Mouse (Mus musculus): ENCODE results near the gene Vmn2r11. TPM values are rescaled to one million over a fixed set of nuclear protein-coding genes. Genes with fewer than 3 reads are reported as not detected.

The Vmn2r11 gene
- polyA plus RNA-seq (2017; shearing (Covaris generic)) = 0.24 TPM

DNA sequence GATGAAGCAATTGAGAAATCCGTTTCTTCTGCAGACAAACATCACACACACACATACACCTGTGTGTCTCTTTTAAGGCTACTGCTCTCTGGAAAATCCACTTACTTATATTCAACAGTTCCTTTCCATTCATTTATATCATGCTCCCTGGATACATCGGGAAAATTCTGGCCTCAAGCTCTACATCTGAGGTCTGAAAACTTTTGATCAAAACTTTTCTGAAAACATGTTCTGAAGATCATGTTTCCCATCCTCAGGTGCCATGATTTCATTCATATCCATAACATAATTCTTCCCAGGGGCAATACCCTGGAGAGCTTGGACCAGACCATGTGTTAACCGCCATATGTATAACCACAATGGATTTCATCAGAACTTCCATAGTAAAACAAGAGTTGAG is at the start of gene Vmn2r11:
TSS of gene Vmn2r11 (minus strand) at position 101 of the 400 bp plus-strand sequence.

DNA sequence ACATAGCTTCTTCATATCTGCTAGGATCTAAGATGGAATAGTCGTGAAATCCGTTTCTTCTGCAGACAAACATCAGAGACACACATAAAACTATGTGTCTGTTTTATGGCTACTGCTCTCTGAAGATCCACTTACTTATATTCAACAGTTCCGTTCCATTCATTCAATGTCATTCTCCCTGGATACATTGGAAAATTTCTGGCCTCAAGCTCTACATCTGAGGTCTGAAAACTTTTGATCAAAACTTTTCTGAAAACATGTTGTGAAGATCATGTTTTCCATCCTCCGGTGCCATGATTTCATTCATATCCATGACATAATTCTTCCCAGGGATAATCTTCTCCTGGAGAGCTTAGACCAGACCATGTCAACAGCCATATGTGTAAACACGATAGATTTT is 38.5 kb upstream of the Vmn2r11 start, which contains the start of gene Vmn2r12:
TSS of gene Vmn2r12 (minus strand) at position 101 of the 400 bp plus-strand sequence.

DNA sequence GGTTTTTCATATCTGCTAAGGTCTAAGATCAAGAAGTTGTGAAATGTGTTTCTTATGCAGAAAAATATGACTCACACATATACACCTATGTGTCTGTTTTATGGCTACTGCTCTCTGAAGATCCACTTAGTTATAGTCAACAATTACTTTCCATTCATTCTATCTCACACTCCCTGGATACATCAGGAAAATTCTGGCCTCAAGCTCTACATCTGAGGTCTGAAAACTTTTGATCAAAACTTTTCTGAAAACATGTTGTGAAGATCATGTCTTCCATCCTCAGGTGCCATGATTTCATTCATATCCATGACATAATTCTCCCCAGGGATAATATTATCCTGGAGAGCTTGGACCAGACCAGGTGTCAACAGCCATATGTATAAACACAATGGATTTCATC is 52.9 kb downstream of the Vmn2r11 start, which contains the start of gene Vmn2r10:
TSS of gene Vmn2r10 (minus strand) at position 101 of the 400 bp plus-strand sequence.

Other genes starting within 250 kb of the Vmn2r11 start
- gene Vmn2r9, start 207.0 kb downstream of the Vmn2r11 start, polyA plus RNA-seq (2017; shearing (Covaris generic)) = not detected
- not detected for gene Vmn2r10, start 53.0 kb downstream of the Vmn2r11 start, polyA plus RNA-seq (2017; shearing (Covaris generic))
- gene Vmn2r12, start 38.4 kb upstream of the Vmn2r11 start, polyA plus RNA-seq (2017; shearing (Covaris generic)) = not detected
- gene Vmn2r13, start 132.6 kb upstream of the Vmn2r11 start, polyA plus RNA-seq (2017; shearing (Covaris generic)) = not detected
- gene Vmn2r14, start 165.1 kb upstream of the Vmn2r11 start, polyA plus RNA-seq (2017; shearing (Covaris generic)) = not detected
- gene Vmn2r15, start 238.1 kb upstream of the Vmn2r11 start, polyA plus RNA-seq (2017; shearing (Covaris generic)) = not detected

Measured in CD4-positive, CD25-positive, alpha-beta regulatory T cell (primary cell).